Mouse (Mus musculus): ENCODE measurements around the gene Mmp15. TPM values are rescaled to one million over a fixed set of nuclear protein-coding genes. Genes with fewer than 3 reads are reported as not detected.
"Not testable (repeated sequence)": the region's sequence is repeated elsewhere in the genome, so short reads cannot be mapped to it uniquely, and the experiment has no call there.

Gene Mmp15
- polyA plus RNA-seq, 1 experiment from 2014 or later = 35.2 TPM

DNA sequence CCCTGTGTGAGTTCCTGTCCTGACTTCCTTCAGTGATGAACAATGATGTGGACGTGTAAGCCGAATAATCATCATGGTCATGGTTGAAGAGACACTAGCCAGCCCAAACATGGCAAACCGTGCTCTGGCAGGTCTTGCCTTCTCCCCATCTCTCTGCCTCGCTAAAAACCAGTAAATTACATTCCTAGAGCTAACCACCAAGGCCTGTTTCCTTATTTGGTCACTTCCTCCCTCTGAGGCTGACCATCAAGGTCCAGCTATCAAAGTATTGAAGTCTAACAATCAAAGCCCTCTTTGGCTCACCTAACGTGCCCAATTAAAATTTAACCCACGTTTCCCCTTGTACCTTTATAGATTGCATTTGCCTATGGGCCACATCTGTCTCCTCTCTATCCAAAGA lies 10.2 kb downstream of the Mmp15 start:
- no peak overlapping the region for H3K9ac ChIP-seq

DNA sequence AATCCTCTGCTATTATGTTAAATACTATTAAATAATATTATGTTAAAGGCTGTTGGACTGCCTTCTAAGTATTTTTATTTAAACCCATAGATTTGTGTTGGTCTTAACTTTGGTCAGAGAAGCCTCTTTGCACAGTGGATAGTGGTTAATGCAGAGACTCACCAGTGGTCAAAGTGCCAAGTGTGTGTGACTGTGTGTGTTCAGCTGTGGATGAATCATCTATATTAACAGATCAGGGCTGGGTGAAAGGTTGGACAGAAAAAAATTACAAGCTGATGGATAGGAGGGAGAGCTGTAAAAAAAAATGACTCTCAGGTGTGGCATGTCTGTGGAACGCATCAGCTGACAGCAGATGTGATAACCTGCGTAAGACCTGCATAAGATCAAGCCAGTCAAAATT lies 11.8 kb downstream of the Mmp15 start:
- H3K27ac ChIP-seq = no peak overlapping the region
- H3K36me3 ChIP-seq = peaks cover 18% of the 10 kb centered on the region
- peaks cover 63% of the 10 kb centered on the region for H3K4me1 ChIP-seq (replicated peaks)
- WGBS = 87% methylated on average over 2 of the region's 2 CpGs
- H3K4me2 ChIP-seq = no peak overlapping the region
- H3K27me3 ChIP-seq = no peaks in the 10 kb centered on the region
- ATAC-seq (replicated peaks; ENCODE audit: insufficient number of reproducible peaks, insufficient read depth, low FRiP score, low read depth) = no peak
- H3K4me3 ChIP-seq = no peak overlapping the region
- H3K9me3 ChIP-seq (replicated peaks) = no peaks in the 10 kb centered on the region
- H3K9ac ChIP-seq = no peak overlapping the region

More for the DNA sequence above, 10.2 kb downstream of the Mmp15 start:
- Histone ChIP-seq H3K4me1 (replicated peaks) (peaks cover 79% of the 10 kb centered on the region), H3K9me3 (replicated peaks) (no peaks in the 10 kb centered on the region), H3K27ac (peak overlapping the region; percentile 92), H3K4me2 (no peak overlapping the region), H3K36me3 (peaks cover 6% of the 10 kb centered on the region; the same call in 1 of the 2 replicates), H3K4me3 (no peak overlapping the region), H3K27me3 (no peaks in the 10 kb centered on the region)
- 44% methylated on average over 6 of the region's 6 CpGs for WGBS
- no peak for ATAC-seq (replicated peaks; ENCODE audit: insufficient number of reproducible peaks, insufficient read depth, low FRiP score, low read depth)

DNA sequence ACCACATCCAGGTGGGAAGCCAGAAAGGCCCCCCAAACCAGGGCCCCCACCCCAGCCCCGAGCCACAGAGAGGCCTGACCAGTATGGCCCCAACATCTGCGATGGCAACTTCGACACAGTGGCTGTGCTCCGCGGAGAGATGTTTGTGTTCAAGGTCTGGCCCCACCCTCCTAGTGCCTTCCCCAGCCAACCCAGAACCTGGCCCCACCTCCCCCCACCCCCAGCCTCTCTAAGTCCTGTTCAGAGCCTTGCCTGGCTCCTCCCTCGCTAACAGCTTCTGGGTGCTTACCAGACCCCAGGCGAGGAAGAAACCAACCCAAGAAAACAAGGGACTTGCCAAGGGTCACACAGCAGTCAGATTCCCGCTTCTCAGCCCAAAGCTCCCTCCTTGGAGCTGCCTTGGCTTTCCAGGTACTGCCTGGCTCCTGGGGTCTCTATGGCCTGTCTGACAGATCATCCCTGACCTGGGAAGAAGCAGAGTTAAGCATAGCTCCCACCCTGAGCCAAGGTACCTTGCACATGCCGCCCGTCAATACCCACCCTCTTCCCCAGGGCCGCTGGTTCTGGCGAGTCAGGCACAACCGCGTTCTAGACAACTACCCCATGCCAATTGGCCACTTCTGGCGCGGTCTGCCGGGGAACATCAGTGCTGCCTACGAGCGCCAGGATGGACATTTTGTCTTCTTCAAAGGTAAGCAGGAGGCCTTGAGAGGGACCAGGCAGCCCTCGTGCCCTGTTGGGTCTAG lies 17.7 kb downstream of the Mmp15 start:
- no peaks in the 10 kb centered on the region for H3K27me3 ChIP-seq
- H3K4me1 ChIP-seq (replicated peaks) = peaks cover 55% of the 10 kb centered on the region
- peak overlapping the region; percentile 23; the same call in 1 of the 2 replicates for H3K4me2 ChIP-seq
- H3K36me3 ChIP-seq = peaks cover 59% of the 10 kb centered on the region
- H3K4me3 ChIP-seq = no peak overlapping the region; the same call in 1 of the 2 replicates
- H3K27ac ChIP-seq = 0 out of 2 replicates have a peak overlapping the region, but pooled peaks have one; percentile 4
- WGBS = 51% methylated on average over 20 of the region's 20 CpGs
- H3K9ac ChIP-seq = no peak overlapping the region
- H3K9me3 ChIP-seq (replicated peaks) = no peaks in the 10 kb centered on the region
- no peak; the same call in 1 of the 2 replicates for ATAC-seq (replicated peaks; ENCODE audit: insufficient number of reproducible peaks, insufficient read depth, low FRiP score, low read depth)

DNA sequence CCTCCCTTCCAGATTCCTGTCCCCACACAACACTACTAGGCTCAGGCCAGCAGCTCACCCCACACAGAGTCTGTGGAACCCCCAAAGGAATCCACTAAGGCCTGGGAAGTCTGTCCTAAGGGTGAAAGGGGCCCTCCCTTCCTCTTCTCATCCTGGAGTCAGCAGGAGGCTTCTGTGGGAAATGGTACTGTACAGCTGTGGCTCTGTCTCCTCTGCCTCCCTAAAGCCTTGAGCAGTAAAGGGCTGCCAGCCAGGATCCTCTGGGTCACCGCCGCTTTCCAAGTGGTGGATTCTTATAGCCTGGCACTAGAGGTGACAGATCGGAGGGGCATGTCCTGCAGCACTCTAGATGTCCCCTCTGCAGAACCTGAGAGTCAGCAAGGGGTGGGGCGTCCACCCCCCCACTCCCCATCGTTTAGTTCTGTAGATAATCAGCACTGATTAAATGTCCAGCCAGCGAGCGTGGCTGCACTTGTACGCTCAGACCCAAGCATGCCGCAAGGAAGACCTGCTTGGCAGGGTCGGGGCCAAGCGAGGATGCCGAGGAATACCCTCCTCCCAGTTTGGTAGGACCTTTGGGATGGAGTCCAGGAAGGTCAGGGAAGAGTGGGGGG lies 21.4 kb downstream of the Mmp15 start:
- Histone ChIP-seq H3K4me3 (no peak overlapping the region), H3K27me3 (no peaks in the 10 kb centered on the region), H3K36me3 (peaks cover 43% of the 10 kb centered on the region; the same call in 1 of the 2 replicates), H3K4me1 (replicated peaks) (peaks cover 63% of the 10 kb centered on the region), H3K4me2 (no peak overlapping the region), H3K9ac (no peak overlapping the region), H3K27ac (peak overlapping the region; percentile 54), H3K9me3 (replicated peaks) (no peaks in the 10 kb centered on the region)
- 53% methylated on average over 12 of the region's 12 CpGs for WGBS
- no peak for ATAC-seq (replicated peaks; ENCODE audit: insufficient number of reproducible peaks, insufficient read depth, low FRiP score, low read depth)

DNA sequence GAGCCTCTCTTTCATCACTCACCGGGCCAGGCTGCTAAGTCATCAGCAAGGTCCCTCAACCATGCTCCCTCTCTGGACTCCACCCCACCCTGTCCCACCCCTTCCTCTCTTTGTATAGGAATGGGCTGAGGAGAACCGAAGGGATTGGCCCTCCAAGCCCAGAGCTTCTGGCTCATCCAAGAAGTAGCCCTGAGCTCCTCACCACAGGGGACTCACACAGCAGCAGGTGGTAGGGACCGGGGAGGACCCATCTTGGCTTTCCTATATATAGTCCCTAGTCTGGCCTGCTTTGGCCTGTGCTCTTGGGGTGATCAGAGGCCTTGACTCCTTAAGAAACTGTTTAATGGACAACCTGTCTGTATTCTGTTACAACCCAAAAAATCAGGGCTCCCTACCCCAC lies 22.4 kb downstream of the Mmp15 start:
- no peak for ATAC-seq (replicated peaks; ENCODE audit: insufficient number of reproducible peaks, insufficient read depth, low FRiP score, low read depth)
- peaks cover 38% of the 10 kb centered on the region; the same call in 1 of the 2 replicates for H3K36me3 ChIP-seq
- H3K9me3 ChIP-seq (replicated peaks) = no peaks in the 10 kb centered on the region
- WGBS = 74% methylated on average over 3 of the region's 3 CpGs
- no peak overlapping the region for H3K4me2 ChIP-seq
- H3K27me3 ChIP-seq = no peaks in the 10 kb centered on the region
- H3K9ac ChIP-seq = no peak overlapping the region
- H3K4me3 ChIP-seq = no peak overlapping the region
- H3K4me1 ChIP-seq (replicated peaks) = peaks cover 58% of the 10 kb centered on the region
- no peak overlapping the region for H3K27ac ChIP-seq

DNA sequence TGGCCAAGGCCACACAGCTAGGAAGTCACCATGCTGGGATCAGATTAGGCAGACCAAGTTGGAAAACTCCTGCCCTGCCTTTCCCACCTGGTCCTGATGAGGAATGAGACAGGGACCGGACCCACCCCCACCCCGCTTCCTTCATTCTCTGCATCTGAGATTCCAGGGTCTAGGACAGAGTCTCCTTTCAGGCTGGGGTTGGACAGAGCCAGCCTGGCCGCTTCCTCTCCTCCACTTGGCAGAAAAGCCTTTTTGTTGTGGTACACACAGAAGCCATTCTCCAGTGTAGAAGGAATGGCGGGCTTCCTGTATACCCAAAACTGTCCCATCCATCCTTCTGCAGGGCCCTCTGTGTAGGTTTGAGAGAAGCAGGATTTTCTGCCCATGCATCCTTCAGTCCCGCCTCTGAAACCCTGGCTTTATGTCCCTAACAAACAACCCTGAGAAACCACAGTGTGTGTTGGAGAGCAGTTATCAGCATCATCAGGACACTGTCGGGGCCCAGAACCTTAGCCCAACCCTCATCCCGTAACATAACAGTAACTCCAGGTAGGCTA lies 23.4 kb downstream of the Mmp15 start:
- Histone ChIP-seq H3K4me2 (no peak overlapping the region), H3K4me3 (no peak overlapping the region), H3K36me3 (peaks cover 30% of the 10 kb centered on the region; the same call in 1 of the 2 replicates), H3K9ac (no peak overlapping the region), H3K27ac (no peak overlapping the region), H3K9me3 (replicated peaks) (no peaks in the 10 kb centered on the region), H3K27me3 (no peaks in the 10 kb centered on the region), H3K4me1 (replicated peaks) (peaks cover 52% of the 10 kb centered on the region)
- ATAC-seq (replicated peaks; ENCODE audit: insufficient number of reproducible peaks, insufficient read depth, low FRiP score, low read depth) = no peak
- WGBS = 76% methylated on average over 7 of the region's 7 CpGs

DNA sequence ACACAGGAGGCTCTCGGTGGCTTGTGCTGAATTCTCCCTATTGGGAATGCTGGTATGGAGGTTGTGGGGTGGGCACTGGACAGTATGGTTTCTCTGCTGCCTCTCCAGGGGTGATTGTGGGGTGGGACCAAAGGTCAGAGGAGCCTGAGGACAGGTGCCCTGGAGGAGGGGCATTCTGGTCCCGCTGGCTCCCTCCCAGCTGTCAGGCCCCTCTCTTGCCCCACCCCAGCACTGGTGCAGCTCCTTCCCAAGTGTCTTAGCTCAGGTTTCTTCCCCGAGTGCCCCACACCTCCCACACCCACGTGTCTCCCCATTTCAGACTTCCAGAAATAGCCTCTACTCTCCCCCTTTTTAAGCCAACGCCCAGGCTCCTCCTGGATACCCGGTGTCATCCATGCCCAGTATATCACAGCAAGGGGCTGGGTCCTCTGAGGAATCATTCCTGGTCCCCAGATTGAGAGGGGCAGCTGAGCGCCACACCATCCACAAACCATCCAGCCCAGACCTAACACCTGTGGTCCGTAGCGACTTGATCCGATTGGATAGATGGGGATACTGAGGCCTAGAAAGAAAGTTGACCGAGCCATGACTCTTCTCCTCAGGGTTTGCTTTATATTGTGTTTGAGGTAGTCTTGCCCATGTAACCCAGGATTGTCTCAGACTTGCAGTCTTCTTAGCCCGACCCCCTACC lies 24.4 kb downstream of the Mmp15 start:
- no peak; the same call in 1 of the 2 replicates for ATAC-seq (replicated peaks; ENCODE audit: insufficient number of reproducible peaks, insufficient read depth, low FRiP score, low read depth)
- H3K27me3 ChIP-seq = no peaks in the 10 kb centered on the region
- H3K9ac ChIP-seq = no peak overlapping the region
- H3K4me2 ChIP-seq = no peak overlapping the region
- peak overlapping the region; percentile 81; the same call in 1 of the 2 replicates for H3K27ac ChIP-seq
- H3K4me1 ChIP-seq (replicated peaks) = peaks cover 52% of the 10 kb centered on the region
- H3K9me3 ChIP-seq (replicated peaks) = no peaks in the 10 kb centered on the region
- WGBS = 66% methylated on average over 12 of the region's 12 CpGs
- no peak overlapping the region for H3K4me3 ChIP-seq
- peaks cover 20% of the 10 kb centered on the region; the same call in 1 of the 2 replicates for H3K36me3 ChIP-seq

DNA sequence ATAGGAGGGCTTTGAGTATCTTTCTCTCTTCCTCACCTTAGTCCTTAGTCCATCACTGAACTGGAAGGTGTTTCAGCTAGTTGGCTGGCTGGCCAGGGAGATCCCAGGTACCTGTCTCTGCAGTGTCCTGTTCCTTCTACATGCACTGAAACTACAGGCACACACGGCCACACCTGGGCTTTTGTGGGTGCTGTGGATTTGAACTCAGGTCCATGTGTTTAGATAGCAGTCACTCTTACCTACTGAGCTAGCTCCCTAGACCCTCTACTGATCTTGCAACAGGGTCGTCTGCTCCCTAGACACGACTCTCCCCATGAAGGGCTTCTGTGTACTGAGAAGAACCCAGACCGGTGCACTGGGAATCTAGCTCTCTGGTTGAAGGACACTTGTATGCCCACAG lies 25.0 kb downstream of the Mmp15 start:
- Histone ChIP-seq H3K9me3 (replicated peaks) (no peaks in the 10 kb centered on the region), H3K36me3 (peaks cover 14% of the 10 kb centered on the region; the same call in 1 of the 2 replicates), H3K4me2 (no peak overlapping the region), H3K4me1 (replicated peaks) (peaks cover 52% of the 10 kb centered on the region), H3K27ac (peak overlapping the region; percentile 81), H3K4me3 (no peak overlapping the region), H3K9ac (0 out of 2 replicates have a peak overlapping the region, but pooled peaks have one; percentile 5), H3K27me3 (no peaks in the 10 kb centered on the region)
- no peak for ATAC-seq (replicated peaks; ENCODE audit: insufficient number of reproducible peaks, insufficient read depth, low FRiP score, low read depth)
- 63% methylated on average over 4 of the region's 4 CpGs for WGBS

DNA sequence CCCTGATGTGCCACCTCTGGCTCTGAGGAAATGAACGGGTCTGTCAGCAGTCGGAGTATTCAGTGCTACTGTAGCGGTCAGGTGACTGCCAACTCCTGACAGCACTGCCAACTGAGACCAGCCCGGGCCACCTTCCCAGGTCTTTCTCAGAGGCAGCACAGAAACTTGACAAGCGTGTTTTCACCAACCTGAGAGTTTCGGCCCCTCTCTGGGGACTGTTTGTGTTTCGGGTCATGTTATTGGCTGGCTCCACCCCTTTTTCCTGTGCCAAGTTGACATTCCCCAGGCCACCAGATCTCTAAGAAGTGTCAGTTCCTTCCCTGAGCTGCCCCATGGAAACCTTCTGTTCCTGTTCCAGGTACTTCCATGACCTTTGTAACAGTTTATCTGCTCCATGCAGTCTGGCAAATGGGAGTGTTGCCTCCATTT lies 25.8 kb downstream of the Mmp15 start:
- 0 out of 2 replicates have a peak overlapping the region, but pooled peaks have one; percentile 5 for H3K9ac ChIP-seq

DNA sequence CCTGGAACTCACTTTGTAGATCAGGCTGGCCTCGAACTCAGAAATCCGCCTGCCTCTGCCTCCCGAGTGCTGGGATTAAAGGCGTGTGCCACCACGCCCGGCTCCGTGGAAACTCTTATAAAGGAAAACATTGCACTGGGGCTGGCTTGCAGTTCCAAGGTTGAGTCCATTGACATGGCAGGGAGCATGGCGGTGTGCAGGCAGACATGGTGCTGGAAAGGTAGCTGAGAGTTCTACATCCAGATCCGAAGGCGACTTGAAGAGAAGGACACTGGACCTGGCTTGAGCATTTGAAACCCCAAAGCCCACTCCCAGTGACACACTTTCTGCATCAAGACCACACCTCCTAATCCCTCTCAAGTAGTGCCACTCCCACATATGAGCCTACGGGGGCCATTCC lies 26.9 kb downstream of the Mmp15 start:
- 96% methylated on average over 11 of the region's 11 CpGs for WGBS
- not testable (repeated sequence) for H3K27ac ChIP-seq; H3K9me3 ChIP-seq (replicated peaks); H3K36me3 ChIP-seq; H3K4me2 ChIP-seq; H3K9ac ChIP-seq; ATAC-seq (replicated peaks; ENCODE audit: insufficient number of reproducible peaks, insufficient read depth, low FRiP score, low read depth); H3K4me3 ChIP-seq; H3K27me3 ChIP-seq
- H3K4me1 ChIP-seq (replicated peaks) = peaks cover 35% of the 10 kb centered on the region

More for the DNA sequence above, 25.8 kb downstream of the Mmp15 start:
- Histone ChIP-seq H3K4me3 (0 out of 2 replicates have a peak overlapping the region, but pooled peaks have one; percentile 1), H3K27me3 (no peaks in the 10 kb centered on the region), H3K4me1 (replicated peaks) (peaks cover 45% of the 10 kb centered on the region), H3K9me3 (replicated peaks) (no peaks in the 10 kb centered on the region), H3K36me3 (peaks cover 6% of the 10 kb centered on the region; the same call in 1 of the 2 replicates), H3K4me2 (peak overlapping the region; percentile 41), H3K27ac (peak overlapping the region; percentile 81)
- ATAC-seq (replicated peaks; ENCODE audit: insufficient number of reproducible peaks, insufficient read depth, low FRiP score, low read depth) = peak; percentile 63
- 15% methylated on average over 7 of the region's 7 CpGs for WGBS

DNA sequence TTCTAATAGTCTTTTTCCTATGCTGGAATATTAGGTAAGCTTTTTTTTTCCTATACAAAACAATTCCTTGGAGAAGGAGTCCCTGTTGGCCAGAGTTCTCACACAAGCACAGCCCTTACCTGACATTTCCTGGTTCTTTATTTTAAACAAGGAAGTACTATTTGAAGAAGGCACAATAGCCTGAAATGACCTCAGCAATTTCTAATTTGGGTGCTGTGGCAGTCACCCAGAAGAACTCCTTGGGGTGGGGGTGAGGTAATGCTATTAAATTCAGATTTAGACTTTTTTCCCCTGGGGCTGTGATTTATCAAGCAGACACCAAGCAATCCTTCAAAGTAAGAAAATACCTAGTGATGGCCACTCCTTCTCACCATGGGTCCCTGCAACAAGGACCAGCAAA lies 28.9 kb downstream of the Mmp15 start:
- no peak for ATAC-seq (replicated peaks; ENCODE audit: insufficient number of reproducible peaks, insufficient read depth, low FRiP score, low read depth)
- H3K4me2 ChIP-seq = no peak overlapping the region
- H3K27ac ChIP-seq = no peak overlapping the region
- no peaks in the 10 kb centered on the region for H3K36me3 ChIP-seq
- H3K4me3 ChIP-seq = no peak overlapping the region
- H3K4me1 ChIP-seq (replicated peaks) = peaks cover 25% of the 10 kb centered on the region
- no peaks in the 10 kb centered on the region for H3K9me3 ChIP-seq (replicated peaks)
- no peak overlapping the region for H3K9ac ChIP-seq
- H3K27me3 ChIP-seq = no peaks in the 10 kb centered on the region

Data from heart, embryonic 15.5 days (tissue).